Mouse (Mus musculus) ES-E14 (cell line): ENCODE measurements around the gene Wnt5a. TPM values are rescaled to one million over a fixed set of nuclear protein-coding genes. Genes with fewer than 3 reads are reported as not detected.

Experiments
- DNase-seq: peaks from one replicate; pipeline ENCODE4 v3.0.0-alpha.2; 2013; ENCODE audit warnings: low read depth, low spot score
- H3K27ac ChIP-seq: 2 replicates; pipeline ENCODE4 v1.5.1; 2012; ENCODE audit warnings: low read depth, mild to moderate bottlenecking, low read length, moderate library complexity, mixed read lengths; ENCODE audit not compliant: poor library complexity, insufficient read depth, severe bottlenecking
- H3K36me3 ChIP-seq: 2 replicates; pipeline ENCODE4 v1.6.1; 2012; ENCODE audit warnings: mild to moderate bottlenecking, low read length, moderate library complexity, mixed read lengths; ENCODE audit not compliant: control insufficient read depth, poor library complexity, insufficient read depth, severe bottlenecking
- H3K4me1 ChIP-seq, 2 experiments: fragments of 150-350 bp in 1 of 2; sonication (generic) in 1 of 2; 2 replicates each; pipeline ENCODE4 v1.6.1; 2012; ENCODE audit warnings: low read length in 2 of 2, mild to moderate bottlenecking in 1 of 2, mixed read lengths in 1 of 2; ENCODE audit not compliant: control insufficient read depth in 2 of 2, insufficient read depth in 2 of 2, poor library complexity in 1 of 2
- H3K4me3 ChIP-seq, 2 experiments: fragments of 150-350 bp in 1 of 2; sonication (generic) in 1 of 2; 2 replicates each; pipeline ENCODE4 v1.5.1; 2012; ENCODE audit warnings: low read length in 2 of 2, low read depth in 1 of 2, mild to moderate bottlenecking in 1 of 2, mixed read lengths in 1 of 2; ENCODE audit not compliant: insufficient read depth in 1 of 2, poor library complexity in 1 of 2, severe bottlenecking in 1 of 2
- H3K9ac ChIP-seq: 2 replicates; pipeline ENCODE4 v1.6.1; 2012; ENCODE audit warnings: low read depth, mild to moderate bottlenecking, low read length, mixed read lengths; ENCODE audit not compliant: poor library complexity, insufficient read depth, severe bottlenecking
- H3K9me3 ChIP-seq: fragments of 150-350 bp; sonication (generic); 2 replicates; pipeline ENCODE4 v1.6.1; 2012; ENCODE audit warnings: low read depth, mild to moderate bottlenecking, low read length; ENCODE audit not compliant: control insufficient read depth, insufficient read depth
- CHD2 ChIP-seq: IDR thresholded peaks from 2 replicates; pipeline ENCODE4 v1.6.1; 2014; ENCODE audit warnings: mild to moderate bottlenecking, low read depth, low read length, inconsistent platforms
- HCFC1 ChIP-seq: IDR thresholded peaks from 2 replicates; pipeline ENCODE4 v1.6.1; 2012; ENCODE audit warnings: low read length, inconsistent platforms, borderline replicate concordance; ENCODE audit not compliant: insufficient read depth
- MAFK ChIP-seq: IDR thresholded peaks from 2 replicates; pipeline ENCODE4 v1.6.1; 2014; ENCODE audit warnings: mild to moderate bottlenecking, low read depth, low read length, inconsistent platforms; ENCODE audit not compliant: insufficient read depth
- ZC3H11A ChIP-seq: IDR thresholded peaks from 2 replicates; pipeline ENCODE4 v1.6.1; 2012; ENCODE audit warnings: low read depth, mild to moderate bottlenecking, inconsistent platforms, low read length, borderline replicate concordance
- ZNF384 ChIP-seq: IDR thresholded peaks from 2 replicates; pipeline ENCODE4 v1.6.1; 2012; ENCODE audit warnings: low read depth, low read length, inconsistent platforms
- in situ Hi-C, 2 experiments: fragments of 600-800 bp; cut with MboI; formaldehyde crosslinking; loops; one replicate each; pipeline ENCODE4 v1.15.1; 2025; ENCODE audit warnings: low sequenced_read_pairs in 2 of 2, inconsistent platforms in 1 of 2; ENCODE audit not compliant: unreplicated experiment in 2 of 2
- total RNA-seq: library from RNA; depleted of rRNA; stranded (reverse); fragments of 300-350 nt; gene quantifications from 2 replicates; pipeline ENCODE4 v1.2.3, GENCODE M21; 2012

Wnt5a gene
- total RNA-seq, 1 experiment, result 4.9 TPM

DNA sequence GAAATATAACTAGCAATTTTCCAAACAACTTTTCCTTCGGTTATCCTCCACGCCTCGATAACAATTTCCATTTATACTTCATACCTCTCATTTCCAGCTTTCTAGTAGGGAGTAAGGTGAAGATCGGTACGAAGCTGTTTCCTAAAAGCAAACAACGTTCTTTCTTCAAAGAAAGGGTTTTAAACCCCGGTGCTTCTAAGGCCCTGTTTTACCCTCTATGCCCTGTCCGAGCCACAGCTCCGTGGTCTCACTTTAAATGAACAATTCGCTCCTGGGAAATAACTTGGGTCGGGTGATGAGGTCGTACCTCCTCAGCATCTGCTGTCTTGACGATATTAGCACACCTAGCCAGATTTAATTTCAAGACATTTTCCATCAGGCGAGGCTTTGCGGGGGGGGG, 2.5 kb downstream of the Wnt5a start:
- Histone ChIP-seq H3K9me3 (no peaks in the 10 kb centered on the region), H3K27ac (no peak overlapping the region), H3K9ac (no peak overlapping the region), H3K4me3 (no peak overlapping the region), H3K4me1 (no peaks in the 10 kb centered on the region), H3K36me3 (no peaks in the 10 kb centered on the region)
- TF ChIP-seq MAFK, result no peak
- TF ChIP-seq HCFC1, result no peak
- no peak for TF ChIP-seq CHD2
- TF ChIP-seq ZC3H11A, result no peak
- no peak for TF ChIP-seq ZNF384
- in situ Hi-C loops, result loop anchor here (10.0 to 25.0 kb wide), 3 partner anchors 570 to 1218 kb away; partner anchors contain the start of gene Cacna2d3 (in 2 of the 2)
- DNase-seq, result no peak

DNA sequence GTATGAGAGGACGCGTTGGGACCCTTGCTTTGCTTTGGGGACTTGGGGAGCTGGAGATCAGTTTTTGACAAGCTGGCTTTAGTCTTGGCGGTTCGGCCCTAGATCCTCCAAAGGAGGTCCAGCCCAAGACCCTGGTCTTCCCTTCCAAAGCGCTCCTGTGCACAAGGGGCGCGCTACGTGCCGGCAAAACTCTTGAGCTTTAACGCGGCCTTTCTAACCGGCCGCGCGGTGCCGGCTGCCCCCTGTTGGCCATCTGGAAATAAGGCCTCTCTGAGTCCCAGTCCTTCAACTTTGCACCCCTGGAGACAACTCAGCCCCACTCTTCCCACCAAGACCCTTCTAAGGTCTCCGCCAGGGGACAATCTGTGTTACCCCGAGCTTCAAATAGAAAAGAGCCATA, 2.9 kb downstream of the Wnt5a start:
- DNase-seq, result no peak
- Histone ChIP-seq H3K9me3 (no peaks in the 10 kb centered on the region), H3K27ac (no peak overlapping the region), H3K4me1 (no peaks in the 10 kb centered on the region), H3K9ac (no peak overlapping the region), H3K36me3 (no peaks in the 10 kb centered on the region), H3K4me3 (0 out of 4 replicates have a peak overlapping the region, but pooled peaks of 1 of the 2 experiments have one; percentile 28)
- in situ Hi-C loops, result loop anchor here (10.0 to 25.0 kb wide), 3 partner anchors 570 to 1217 kb away; partner anchors contain the start of gene Cacna2d3 (in 2 of the 2)
- TF ChIP-seq MAFK (no peak), CHD2 (no peak), ZC3H11A (peak; percentile 41; the same call in 1 of the 2 replicates), ZNF384 (no peak), HCFC1 (no peak)

DNA sequence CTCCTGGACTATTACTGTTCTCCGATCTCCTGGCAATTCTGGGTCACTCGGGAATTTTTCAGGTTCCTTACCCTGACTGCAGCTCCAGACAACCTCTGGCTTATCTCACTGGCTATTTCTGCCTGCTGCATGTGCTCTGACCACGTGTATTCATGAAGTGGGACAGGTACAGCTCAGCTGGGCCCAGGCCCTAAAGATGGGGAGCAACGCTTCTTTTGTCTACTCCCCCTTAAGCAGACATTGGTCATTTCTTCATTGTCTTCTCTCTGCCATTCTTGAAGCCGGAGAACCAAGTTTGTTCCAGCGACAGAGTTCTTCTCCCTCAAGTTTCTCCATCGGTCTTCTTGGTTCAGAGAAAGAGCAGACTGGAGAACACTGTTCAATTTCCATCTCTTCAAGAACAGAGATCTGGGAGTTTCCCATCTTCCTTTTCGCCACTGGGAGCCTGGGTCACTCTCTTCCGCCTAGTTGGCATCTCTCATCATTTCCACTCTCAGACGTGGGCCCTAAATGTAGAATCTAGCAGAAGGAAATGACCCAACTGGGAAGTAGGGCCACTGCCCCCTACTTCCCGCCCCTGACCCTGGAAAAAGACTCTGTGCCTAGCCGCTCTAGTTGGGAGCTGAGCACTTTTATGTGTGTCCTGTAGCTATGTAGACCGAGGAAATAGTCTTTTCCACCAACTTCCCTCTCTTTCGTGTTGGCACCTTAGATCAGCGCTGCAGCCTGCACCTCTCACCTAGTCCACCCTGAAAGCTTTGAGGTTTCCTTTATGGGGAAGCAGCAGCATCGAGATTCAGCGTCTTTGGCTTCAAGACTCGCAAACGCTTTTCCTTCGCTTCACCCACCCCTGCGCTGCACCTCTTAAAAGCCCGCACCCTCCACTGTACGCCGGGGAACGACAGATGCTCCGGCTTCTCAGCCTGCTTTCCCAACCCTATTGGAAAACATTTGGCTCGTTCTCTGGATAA, 4.0 kb downstream of the Wnt5a start:
- no peak overlapping the region for H3K9ac ChIP-seq
- no peak overlapping the region for H3K27ac ChIP-seq
- peak overlapping the region in 1 of 2 experiments; percentile 22; a peak in 1 of 4 replicates for H3K4me3 ChIP-seq
- H3K9me3 ChIP-seq, result no peaks in the 10 kb centered on the region
- in situ Hi-C loops, result loop anchor here (10.0 to 25.0 kb wide), 3 partner anchors 571 to 1216 kb away; partner anchors contain the start of gene Cacna2d3 (in 2 of the 2)
- H3K36me3 ChIP-seq, result no peaks in the 10 kb centered on the region
- no peak for DNase-seq
- TF ChIP-seq CHD2 (no peak), HCFC1 (no peak), ZNF384 (no peak), ZC3H11A (no peak), MAFK (no peak)
- peaks cover 0 to 3% of the 10 kb centered on the region in 2 experiments; a peak in 1 of 4 replicates for H3K4me1 ChIP-seq

DNA sequence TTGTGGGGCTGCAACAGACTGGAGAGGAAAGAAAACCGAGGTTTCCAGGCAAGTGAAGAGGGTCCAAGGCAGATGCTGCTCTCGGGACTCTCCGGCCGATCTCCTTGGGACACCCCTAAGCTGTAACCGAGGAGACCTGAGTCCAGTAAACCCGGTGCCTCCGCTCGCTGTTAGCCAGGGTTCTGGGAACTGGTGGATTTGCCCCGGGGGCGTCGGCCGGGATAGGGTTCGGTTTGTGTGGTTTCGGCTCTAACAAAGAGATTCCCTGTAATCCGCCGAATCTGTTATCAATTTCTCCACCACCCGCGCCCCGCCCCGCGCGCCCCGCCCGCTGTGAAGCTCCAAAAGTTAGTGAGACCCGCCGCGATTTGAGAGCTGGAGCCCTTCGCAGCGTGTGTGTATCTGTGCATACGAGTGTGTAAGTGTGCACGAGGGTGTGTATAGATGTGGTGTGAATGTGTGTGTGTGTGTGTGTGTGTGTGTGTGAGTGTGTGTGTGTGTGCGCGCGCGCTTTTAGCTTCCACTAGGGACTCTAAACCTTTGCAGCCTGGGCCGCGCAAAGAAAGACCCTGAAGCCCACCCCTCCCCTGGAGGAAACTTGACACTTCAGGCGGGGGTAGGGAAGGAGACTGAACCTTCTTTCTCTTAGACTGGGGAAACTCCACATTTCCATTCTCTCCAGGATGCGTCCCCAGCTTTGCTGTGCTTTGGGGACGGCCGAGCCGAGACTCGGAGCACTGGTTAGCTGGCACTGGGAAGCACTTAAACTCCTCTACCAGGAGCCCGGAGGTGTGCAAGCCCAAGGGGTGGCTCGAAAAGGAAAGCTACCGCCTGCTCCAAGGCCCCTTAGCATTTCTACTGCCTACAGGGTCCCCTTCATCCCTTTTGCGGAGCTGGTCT, 5.1 kb downstream of the Wnt5a start:
- Histone ChIP-seq H3K4me1 (peaks cover 0 to 3% of the 10 kb centered on the region in 2 experiments; a peak in 1 of 4 replicates), H3K27ac (no peak overlapping the region), H3K4me3 (peak overlapping the region; percentile 22 to 49; a peak in 3 of 4 replicates), H3K9ac (no peak overlapping the region), H3K36me3 (no peaks in the 10 kb centered on the region), H3K9me3 (no peaks in the 10 kb centered on the region)
- in situ Hi-C loops, result loop anchor here (10.0 to 25.0 kb wide), 3 partner anchors 572 to 1215 kb away; partner anchors contain the start of gene Cacna2d3 (in 2 of the 2)
- TF ChIP-seq CHD2 (no peak), ZNF384 (no peak), HCFC1 (no peak), MAFK (no peak)
- no peak for DNase-seq
